Mouse (Mus musculus): ENCODE results near the gene Nr4a3. TPM values are rescaled to one million over a fixed set of nuclear protein-coding genes. Genes with fewer than 3 reads are reported as not detected.

Gene Nr4a3
- total and polyA plus RNA-seq, 3 experiments: 0.17 TPM; not detected in 2

Other genes with a start within 250 kb of the Nr4a3 start
- 10.4 and 10.5 TPM in 2 replicates for gene Stx17, start 79.8 kb downstream of the Nr4a3 start, total RNA-seq (2012; rRNA removed)
- gene Stx17, start 79.8 kb downstream of the Nr4a3 start, polyA plus RNA-seq (2012; ENCODE audit: insufficient read depth in 1 of 2, insufficient read length in 2 of 2, low read depth in 1 of 2, low replicate concordance in 2 of 2, missing spikeins in 1 of 2): 10 to 100 TPM; 10.4 to 55.1 TPM
- gene Erp44, start 234.4 kb downstream of the Nr4a3 start, total RNA-seq (2012; rRNA removed): 27.6 and 31.1 TPM in 2 replicates
- 10 to 100 TPM in 1 of 2 experiments, not detected in 1; 31.6 TPM for gene Erp44, start 234.4 kb downstream of the Nr4a3 start, polyA plus RNA-seq (2012; ENCODE audit: insufficient read depth in 1 of 2, insufficient read length in 2 of 2, low read depth in 1 of 2, low replicate concordance in 2 of 2, missing spikeins in 1 of 2)
- gene Invs, start 234.6 kb downstream of the Nr4a3 start, total RNA-seq (2012; rRNA removed): 1.9 and 2.7 TPM in 2 replicates
- gene Invs, start 234.6 kb downstream of the Nr4a3 start, polyA plus RNA-seq (2012; ENCODE audit: insufficient read depth in 1 of 2, insufficient read length in 2 of 2, low read depth in 1 of 2, low replicate concordance in 2 of 2, missing spikeins in 1 of 2): 1 to 10 TPM in 1 of 2 experiments, not detected in 1; 2.5 TPM

Data from MEL (cell line).